Mouse (Mus musculus): ENCODE measurements at regions not wholly inside any gene's neighbourhood (a gene's known extent, or its start where the extent isn't known, plus 50 kb on each side); places are given as distances from the start of the nearest gene placed in this dataset.
"Not testable (repeated sequence)": the region's sequence is repeated elsewhere in the genome, so short reads cannot be mapped to it uniquely, and the experiment has no call there.

DNA sequence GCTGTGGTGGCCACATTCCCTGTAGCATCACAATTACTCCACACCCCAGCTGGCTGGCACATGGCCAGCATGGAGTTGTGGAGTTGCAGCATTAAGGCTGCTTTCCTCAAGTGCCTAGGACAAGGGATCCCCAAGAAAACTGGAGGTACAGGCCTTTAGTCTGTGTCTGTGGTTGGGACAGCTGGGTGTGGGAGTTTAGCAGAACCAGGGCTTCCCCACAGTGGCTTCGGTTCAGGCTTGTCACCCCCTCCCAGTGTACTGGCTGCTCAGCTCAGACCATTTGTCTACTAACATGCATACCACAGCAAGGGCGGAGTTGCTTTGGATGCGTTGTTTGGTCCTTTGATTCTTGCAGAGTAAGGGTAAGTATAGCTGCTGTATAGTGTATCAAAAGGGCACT, 79.1 kb upstream of the Neurl1b start:
- Histone ChIP-seq H3K36me3 (ENCODE audit: insufficient read depth, low read length) (no peaks in the 10 kb centered on the region), H3K9me3 (ENCODE audit: low read length) (no peaks in the 10 kb centered on the region), H3K27ac (ENCODE audit: low read depth, low read length) (no peak overlapping the region), H3K4me2 (ENCODE audit: low read depth, low read length, poor library complexity, severe bottlenecking) (no peak overlapping the region), H3K9ac (replicated peaks; ENCODE audit: low read length, poor library complexity, severe bottlenecking) (no peak overlapping the region), H3K4me1 (ENCODE audit: insufficient read depth, low read length) (no peaks in the 10 kb centered on the region), H3K27me3 (ENCODE audit: insufficient read depth, low read length) (no peaks in the 10 kb centered on the region), H3K4me3 (ENCODE audit: low read depth, low read length) (no peak overlapping the region)
- DNase-seq (ENCODE audit: low spot score) (no peak), ATAC-seq (ENCODE audit: low FRiP score) (no peak)
- WGBS: 80% methylated on average over 3 of the region's 3 CpGs
- no peak for TF ChIP-seq CTCF (IDR thresholded peaks at IDR 0.05)

DNA sequence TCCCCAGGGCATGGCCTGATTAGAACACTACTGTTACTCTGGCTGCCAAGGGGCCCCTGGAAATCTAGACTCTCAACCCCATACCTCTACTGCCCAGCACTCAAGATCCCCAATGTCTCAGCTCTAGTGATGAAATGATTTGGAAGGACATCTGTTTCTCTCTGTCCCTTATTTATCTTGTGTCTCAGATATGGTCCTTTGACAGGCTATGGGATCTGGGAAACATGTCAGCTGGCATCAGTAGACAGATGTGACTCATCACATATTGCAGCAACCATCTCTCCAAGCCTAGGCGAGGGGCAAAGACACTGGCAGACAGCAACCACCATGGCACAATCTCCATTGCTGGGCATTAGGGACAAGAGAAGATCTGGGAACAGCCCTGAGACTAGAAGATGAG, 78.6 kb upstream of the Neurl1b start:
- Histone ChIP-seq H3K27me3 (ENCODE audit: insufficient read depth, low read length) (no peaks in the 10 kb centered on the region), H3K9me3 (ENCODE audit: low read length) (no peaks in the 10 kb centered on the region), H3K36me3 (ENCODE audit: insufficient read depth, low read length) (no peaks in the 10 kb centered on the region), H3K4me1 (ENCODE audit: insufficient read depth, low read length) (no peaks in the 10 kb centered on the region), H3K9ac (replicated peaks; ENCODE audit: low read length, poor library complexity, severe bottlenecking) (no peak overlapping the region), H3K4me3 (ENCODE audit: low read depth, low read length) (no peak overlapping the region), H3K4me2 (ENCODE audit: low read depth, low read length, poor library complexity, severe bottlenecking) (no peak overlapping the region), H3K27ac (ENCODE audit: low read depth, low read length) (no peak overlapping the region)
- 84% methylated on average over 1 of the region's 1 CpGs for WGBS
- no peak for ATAC-seq (ENCODE audit: low FRiP score)
- TF ChIP-seq CTCF (IDR thresholded peaks at IDR 0.05): no peak
- DNase-seq (ENCODE audit: low spot score): no peak

DNA sequence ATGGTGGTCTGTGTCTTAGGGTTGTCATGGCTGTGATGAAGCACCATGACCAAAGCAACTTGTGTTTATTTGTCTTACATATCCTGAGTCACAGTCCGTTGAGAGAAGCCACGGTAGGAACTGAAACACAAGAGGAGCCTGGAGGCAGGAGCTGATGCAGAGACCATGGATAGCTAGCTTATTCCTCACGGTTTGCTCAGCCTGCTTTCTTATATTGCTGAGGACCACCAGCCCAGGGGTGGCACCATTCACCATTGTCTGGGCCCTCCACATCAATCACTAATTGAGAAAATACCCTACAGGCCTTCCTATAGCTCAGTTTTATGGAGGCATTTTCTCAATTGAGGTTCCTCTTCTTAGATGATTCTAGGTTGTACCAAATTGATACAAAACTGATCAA, 77.5 kb upstream of the Neurl1b start:
- Histone ChIP-seq H3K27ac (ENCODE audit: low read depth, low read length) (no peak overlapping the region), H3K9ac (replicated peaks; ENCODE audit: low read length, poor library complexity, severe bottlenecking) (no peak overlapping the region), H3K27me3 (ENCODE audit: insufficient read depth, low read length) (no peaks in the 10 kb centered on the region), H3K9me3 (ENCODE audit: low read length) (no peaks in the 10 kb centered on the region), H3K36me3 (ENCODE audit: insufficient read depth, low read length) (no peaks in the 10 kb centered on the region), H3K4me1 (ENCODE audit: insufficient read depth, low read length) (no peaks in the 10 kb centered on the region), H3K4me3 (ENCODE audit: low read depth, low read length) (no peak overlapping the region), H3K4me2 (ENCODE audit: low read depth, low read length, poor library complexity, severe bottlenecking) (no peak overlapping the region)
- no peak for DNase-seq (ENCODE audit: low spot score)
- no peak for TF ChIP-seq CTCF (IDR thresholded peaks at IDR 0.05)
- ATAC-seq (ENCODE audit: low FRiP score): no peak
- 70% methylated on average over 3 of the region's 3 CpGs for WGBS

DNA sequence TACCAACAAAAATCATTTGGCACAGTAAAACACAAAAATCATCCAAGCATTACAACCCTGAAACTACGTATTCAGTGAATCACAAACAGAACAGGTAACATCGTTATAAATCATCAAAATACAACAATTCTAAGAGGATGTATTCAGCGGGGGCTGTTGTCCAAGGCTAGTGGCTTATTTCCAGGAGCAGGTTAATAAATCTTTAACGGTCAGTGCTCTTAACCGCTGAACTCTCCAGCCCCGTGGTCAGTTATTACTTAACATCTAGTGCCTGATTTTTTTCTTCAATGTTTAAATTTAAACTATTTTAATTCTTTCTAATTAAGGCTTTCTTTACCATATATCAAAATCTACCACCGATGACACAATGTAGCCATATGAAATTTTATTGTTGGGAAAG, 69.2 kb upstream of the Neurl1b start:
- 92% methylated on average over 7 of the region's 7 CpGs for WGBS
- not testable (repeated sequence) for H3K36me3 ChIP-seq (ENCODE audit: insufficient read depth, low read length); H3K27me3 ChIP-seq (ENCODE audit: insufficient read depth, low read length); ATAC-seq (ENCODE audit: low FRiP score); H3K4me2 ChIP-seq (ENCODE audit: low read depth, low read length, poor library complexity, severe bottlenecking); H3K27ac ChIP-seq (ENCODE audit: low read depth, low read length); H3K4me3 ChIP-seq (ENCODE audit: low read depth, low read length); H3K4me1 ChIP-seq (ENCODE audit: insufficient read depth, low read length); H3K9me3 ChIP-seq (ENCODE audit: low read length); DNase-seq (ENCODE audit: low spot score); H3K9ac ChIP-seq (replicated peaks; ENCODE audit: low read length, poor library complexity, severe bottlenecking)

DNA sequence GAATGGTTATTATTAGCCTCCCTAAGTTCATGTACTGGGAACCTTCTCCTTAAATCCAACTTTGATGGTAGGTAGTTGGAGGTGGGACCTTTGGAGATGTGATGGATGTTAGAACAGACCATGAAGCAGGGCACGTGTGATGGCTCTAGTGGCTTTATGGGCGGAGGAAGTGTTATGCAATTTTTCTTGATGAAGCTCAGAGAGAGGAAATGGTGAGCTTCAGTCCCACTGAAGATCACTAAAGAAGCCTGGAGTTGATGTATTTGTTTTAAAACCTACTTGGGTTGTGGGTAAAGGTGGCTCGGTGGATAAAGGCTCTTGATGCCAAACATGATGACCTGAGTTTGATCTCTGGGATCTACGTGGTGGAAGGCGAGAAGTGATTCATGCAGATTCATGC, 66.5 kb upstream of the Neurl1b start:
- H3K4me2 ChIP-seq (ENCODE audit: low read depth, low read length, poor library complexity, severe bottlenecking): no peak overlapping the region
- WGBS: 94% methylated on average over 5 of the region's 5 CpGs
- no peaks in the 10 kb centered on the region for H3K27me3 ChIP-seq (ENCODE audit: insufficient read depth, low read length)
- ATAC-seq (ENCODE audit: low FRiP score) (no peak), DNase-seq (ENCODE audit: low spot score) (no peak)
- no peak overlapping the region for H3K9ac ChIP-seq (replicated peaks; ENCODE audit: low read length, poor library complexity, severe bottlenecking)
- H3K27ac ChIP-seq (ENCODE audit: low read depth, low read length): no peak overlapping the region
- no peaks in the 10 kb centered on the region for H3K36me3 ChIP-seq (ENCODE audit: insufficient read depth, low read length)
- no peaks in the 10 kb centered on the region for H3K9me3 ChIP-seq (ENCODE audit: low read length)
- TF ChIP-seq CTCF (IDR thresholded peaks at IDR 0.05): no peak
- H3K4me3 ChIP-seq (ENCODE audit: low read depth, low read length): no peak overlapping the region
- no peaks in the 10 kb centered on the region for H3K4me1 ChIP-seq (ENCODE audit: insufficient read depth, low read length)

DNA sequence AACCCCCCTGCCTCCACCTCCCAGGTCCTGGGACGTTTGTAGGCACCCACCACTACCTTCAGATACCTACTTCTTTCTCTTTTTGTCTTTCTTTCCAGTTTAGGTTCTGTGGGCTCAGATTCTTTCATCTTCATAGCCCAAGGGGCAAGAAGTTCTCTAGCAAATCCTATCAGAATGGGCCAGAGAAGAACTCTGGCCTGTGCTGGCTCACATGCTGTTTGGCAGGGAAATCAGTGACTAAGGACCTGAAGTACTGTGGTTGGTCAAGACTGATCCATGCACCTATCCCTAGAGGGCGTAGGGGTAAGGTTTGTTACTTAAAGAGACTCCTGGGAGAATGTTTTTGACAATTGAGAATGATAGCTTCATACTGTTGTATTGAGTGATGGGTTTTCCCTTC, 64.9 kb upstream of the Neurl1b start:
- DNase-seq (ENCODE audit: low spot score) (no peak), ATAC-seq (ENCODE audit: low FRiP score) (no peak)
- TF ChIP-seq CTCF (IDR thresholded peaks at IDR 0.05): no peak
- Histone ChIP-seq H3K36me3 (ENCODE audit: insufficient read depth, low read length) (no peaks in the 10 kb centered on the region), H3K27me3 (ENCODE audit: insufficient read depth, low read length) (no peaks in the 10 kb centered on the region), H3K9ac (replicated peaks; ENCODE audit: low read length, poor library complexity, severe bottlenecking) (no peak overlapping the region), H3K4me3 (ENCODE audit: low read depth, low read length) (no peak overlapping the region), H3K4me2 (ENCODE audit: low read depth, low read length, poor library complexity, severe bottlenecking) (no peak overlapping the region), H3K9me3 (ENCODE audit: low read length) (no peaks in the 10 kb centered on the region), H3K4me1 (ENCODE audit: insufficient read depth, low read length) (no peaks in the 10 kb centered on the region), H3K27ac (ENCODE audit: low read depth, low read length) (no peak overlapping the region)
- 60% methylated on average over 2 of the region's 2 CpGs for WGBS

DNA sequence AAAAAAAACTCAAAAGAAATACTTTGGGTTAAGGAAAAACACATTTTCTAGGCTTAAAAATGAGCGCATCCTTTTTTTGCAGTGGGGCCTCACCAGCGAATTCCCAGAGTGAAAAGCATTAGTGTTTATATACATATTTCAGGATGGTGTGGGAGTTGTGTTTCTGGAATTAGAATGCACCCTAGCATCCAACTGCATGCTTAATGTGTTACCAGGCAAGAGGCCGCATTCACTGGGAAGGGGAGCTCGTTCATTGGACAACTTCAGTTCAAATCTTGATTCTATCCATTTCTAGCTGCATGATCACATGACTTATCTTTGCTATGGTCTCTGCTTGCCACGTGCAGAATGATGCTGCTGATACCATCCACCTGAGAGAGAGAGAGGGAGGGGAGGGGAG, 64.4 kb upstream of the Neurl1b start:
- Histone ChIP-seq H3K4me1 (ENCODE audit: insufficient read depth, low read length) (no peaks in the 10 kb centered on the region), H3K27ac (ENCODE audit: low read depth, low read length) (no peak overlapping the region), H3K9ac (replicated peaks; ENCODE audit: low read length, poor library complexity, severe bottlenecking) (no peak overlapping the region), H3K36me3 (ENCODE audit: insufficient read depth, low read length) (no peaks in the 10 kb centered on the region), H3K9me3 (ENCODE audit: low read length) (no peaks in the 10 kb centered on the region), H3K4me2 (ENCODE audit: low read depth, low read length, poor library complexity, severe bottlenecking) (no peak overlapping the region), H3K4me3 (ENCODE audit: low read depth, low read length) (no peak overlapping the region), H3K27me3 (ENCODE audit: insufficient read depth, low read length) (no peaks in the 10 kb centered on the region)
- no peak for ATAC-seq (ENCODE audit: low FRiP score)
- no peak for TF ChIP-seq CTCF (IDR thresholded peaks at IDR 0.05)
- 80% methylated on average over 5 of the region's 5 CpGs for WGBS
- DNase-seq (ENCODE audit: low spot score): no peak

All from midbrain, postnatal 0 days (tissue).